Mouse (Mus musculus) kidney, embryonic 16.5 days (tissue): ENCODE results near the gene Pcdh9. TPM values are rescaled to one million over a fixed set of nuclear protein-coding genes. Genes with fewer than 3 reads are reported as not detected.

Experiments used
- ATAC-seq: fragments of 200-750 bp; cut with Nextera tagmentation; 2 replicates; pipeline ENCODE4 v1.8.0; 2017; ENCODE audit warnings: moderate TSS enrichment; ENCODE audit not compliant: low FRiP score, low TSS enrichment
- H3K27ac ChIP-seq: fragments of 300-500 bp; sonication (generic); 2 replicates; pipeline ENCODE4 v1.5.1; 2014; ENCODE audit warnings: low read length
- H3K27me3 ChIP-seq: fragments of 300-500 bp; sonication (generic); 2 replicates; pipeline ENCODE4 v1.6.1; 2014; ENCODE audit warnings: low read length, control low read depth, mixed read lengths; ENCODE audit not compliant: insufficient read depth
- H3K36me3 ChIP-seq: fragments of 300-500 bp; sonication (generic); 2 replicates; pipeline ENCODE4 v1.6.1; 2014; ENCODE audit warnings: low read length, control low read depth, mixed read lengths; ENCODE audit not compliant: insufficient read depth
- H3K4me1 ChIP-seq: fragments of 300-500 bp; sonication (generic); 2 replicates; pipeline ENCODE4 v1.6.1; 2014; ENCODE audit warnings: low read length, control low read depth, mixed read lengths; ENCODE audit not compliant: insufficient read depth
- H3K4me2 ChIP-seq: fragments of 300-500 bp; sonication (generic); replicated peaks from 2 replicates; pipeline ENCODE4 v1.6.1; 2014; ENCODE audit warnings: low read depth, low read length
- H3K4me3 ChIP-seq: fragments of 300-500 bp; sonication (generic); 2 replicates; pipeline ENCODE4 v1.5.1; 2014; ENCODE audit warnings: mild to moderate bottlenecking, low read length
- H3K9ac ChIP-seq: fragments of 300-500 bp; sonication (generic); replicated peaks from 2 replicates; pipeline ENCODE4 v1.6.1; 2014; ENCODE audit warnings: low read length
- H3K9me3 ChIP-seq: fragments of 300-500 bp; sonication (generic); 2 replicates; pipeline ENCODE4 v1.6.1; 2016; ENCODE audit warnings: low read length, control low read depth
- WGBS: fragments of 180-500 bp; shearing (Covaris S2); extraction: QIAGEN DNeasy Blood & Tissue Kit; methylation state at CpG from one replicate; pipeline ENCODE4 v1.1.7; 2014; 5-methylcytosine and 5-hydroxymethylcytosine counted together
- polyA plus RNA-seq: library from polyadenylated mRNA; unstranded; fragments of >200 nt; fragmentation: Nextera tagmentation; extraction: Ambion mirVana; gene quantifications from 2 replicates; pipeline ENCODE4 v1.2.1, GENCODE M21; 2015

Pcdh9 gene
- polyA plus RNA-seq, 1 experiment from 2014 or later, result 17.1 TPM

DNA sequence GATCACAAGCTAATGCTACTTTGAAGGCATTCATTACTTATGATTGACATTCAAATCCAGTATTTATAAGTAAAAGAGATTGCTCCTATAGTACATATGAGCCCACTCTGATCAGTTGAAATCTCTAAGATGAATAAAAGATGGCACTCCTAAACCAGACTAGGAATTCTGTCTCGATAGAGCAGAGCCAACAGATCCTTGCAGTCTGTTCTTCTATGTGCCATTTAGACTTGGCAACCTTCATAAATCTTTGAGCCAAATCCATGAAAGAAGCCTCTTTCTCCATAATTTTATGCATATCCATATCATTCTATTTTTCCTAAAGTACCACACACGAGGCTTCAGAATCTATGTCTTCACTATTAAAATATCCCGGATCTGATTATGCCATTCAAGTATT, 834.5 kb downstream of the Pcdh9 start:
- Histone ChIP-seq H3K9ac (no peak overlapping the region), H3K9me3 (no peaks in the 10 kb centered on the region), H3K4me1 (no peaks in the 10 kb centered on the region), H3K4me3 (no peak overlapping the region), H3K36me3 (no peaks in the 10 kb centered on the region), H3K27ac (no peak overlapping the region), H3K27me3 (no peaks in the 10 kb centered on the region), H3K4me2 (no peak overlapping the region)
- no peak for ATAC-seq
- 90% methylated on average over 3 of the region's 3 CpGs for WGBS

DNA sequence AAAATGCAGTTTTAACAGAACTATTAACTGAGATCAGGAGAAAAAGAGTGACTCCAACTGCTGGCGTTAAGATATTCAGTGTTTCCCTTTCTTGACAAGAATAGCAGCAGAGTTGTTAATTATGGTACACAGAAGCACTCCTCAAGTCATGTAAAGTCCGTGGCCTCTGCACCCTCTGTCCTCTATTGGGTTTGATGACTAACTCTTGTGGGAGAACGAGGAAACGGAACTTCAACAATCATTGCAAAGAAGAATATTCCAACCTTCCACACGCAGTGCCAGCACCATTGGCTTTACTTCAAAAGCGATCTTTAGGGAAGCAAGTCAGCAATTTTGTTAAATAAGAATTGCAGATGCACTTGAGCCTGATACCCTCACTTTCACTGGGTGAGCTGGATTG, 849.9 kb downstream of the Pcdh9 start:
- Histone ChIP-seq H3K27ac (no peak overlapping the region), H3K4me2 (no peak overlapping the region), H3K4me3 (no peak overlapping the region), H3K36me3 (no peaks in the 10 kb centered on the region), H3K4me1 (0 out of 2 replicates have a peak, but pooled peaks cover 4% of the 10 kb centered on the region), H3K9me3 (no peaks in the 10 kb centered on the region), H3K9ac (no peak overlapping the region), H3K27me3 (no peaks in the 10 kb centered on the region)
- WGBS, result 55% methylated on average over 6 of the region's 6 CpGs
- ATAC-seq, result no peak

DNA sequence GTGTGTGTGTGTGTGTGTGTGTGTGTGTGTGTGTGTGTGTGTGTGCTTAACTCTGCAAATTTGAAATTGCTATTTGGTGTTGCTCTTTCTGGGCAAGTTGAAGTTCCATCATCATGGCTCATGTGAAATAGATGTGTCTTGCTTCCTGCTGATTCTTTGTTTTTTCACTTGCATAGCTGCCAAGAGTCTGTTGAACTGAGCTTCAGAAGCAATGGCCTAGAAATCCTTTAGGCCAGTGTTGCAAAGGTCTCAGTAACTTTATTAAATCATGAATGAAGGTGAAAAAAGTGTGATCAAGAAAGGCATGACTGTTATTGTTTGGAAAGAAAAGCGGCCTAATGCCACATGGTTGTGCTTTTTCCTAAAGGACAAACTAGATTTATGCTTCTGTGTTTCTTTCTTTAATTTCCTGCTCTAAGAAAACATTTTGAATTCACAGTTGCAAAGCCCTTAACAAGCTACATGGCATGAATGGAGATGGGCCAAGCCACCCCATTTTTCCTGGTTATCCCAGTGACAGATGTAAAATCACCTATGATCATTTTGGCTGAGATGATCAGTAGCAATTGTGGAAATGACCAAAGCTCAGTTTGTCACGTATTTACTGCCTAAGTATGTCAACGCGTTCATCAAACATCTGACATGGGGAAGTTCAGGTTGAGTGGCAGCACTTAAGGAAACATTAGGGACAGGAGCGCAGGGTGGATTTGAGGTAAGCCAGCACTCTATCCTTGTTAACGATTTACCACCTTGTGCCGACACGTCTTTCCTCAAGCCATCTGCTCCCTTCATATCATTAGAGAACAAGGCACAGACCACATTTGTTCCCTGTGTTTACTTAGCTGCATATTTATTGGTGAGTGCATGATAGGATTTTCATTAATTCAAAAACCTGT, 850.9 kb downstream of the Pcdh9 start:
- H3K4me2 ChIP-seq, result no peak overlapping the region
- ATAC-seq, result no peak
- 58% methylated on average over 8 of the region's 8 CpGs for WGBS

GRCm38 (mm10) chr14:93009147-93010064, 881.1 kb downstream of the Pcdh9 start:
- H3K9me3 ChIP-seq, result no peaks in the 10 kb centered on the region
- no peak overlapping the region for H3K9ac ChIP-seq
- H3K36me3 ChIP-seq, result no peaks in the 10 kb centered on the region
- H3K4me1 ChIP-seq, result no peaks in the 10 kb centered on the region
- no peak overlapping the region for H3K4me2 ChIP-seq
- H3K4me3 ChIP-seq, result no peak overlapping the region
- ATAC-seq, result no peak
- no peaks in the 10 kb centered on the region for H3K27me3 ChIP-seq
- WGBS, result 77% methylated on average over 5 of the region's 5 CpGs
- H3K27ac ChIP-seq, result no peak overlapping the region

More for the DNA sequence above, 850.9 kb downstream of the Pcdh9 start:
- Histone ChIP-seq H3K9me3 (no peaks in the 10 kb centered on the region), H3K9ac (no peak overlapping the region), H3K36me3 (no peaks in the 10 kb centered on the region), H3K4me1 (0 out of 2 replicates have a peak, but pooled peaks cover 4% of the 10 kb centered on the region), H3K4me3 (no peak overlapping the region), H3K27ac (no peak overlapping the region), H3K27me3 (no peaks in the 10 kb centered on the region)
